Comparison of ENCODE assay signal across 20 mouse cellular contexts in the genomic region with DNA sequence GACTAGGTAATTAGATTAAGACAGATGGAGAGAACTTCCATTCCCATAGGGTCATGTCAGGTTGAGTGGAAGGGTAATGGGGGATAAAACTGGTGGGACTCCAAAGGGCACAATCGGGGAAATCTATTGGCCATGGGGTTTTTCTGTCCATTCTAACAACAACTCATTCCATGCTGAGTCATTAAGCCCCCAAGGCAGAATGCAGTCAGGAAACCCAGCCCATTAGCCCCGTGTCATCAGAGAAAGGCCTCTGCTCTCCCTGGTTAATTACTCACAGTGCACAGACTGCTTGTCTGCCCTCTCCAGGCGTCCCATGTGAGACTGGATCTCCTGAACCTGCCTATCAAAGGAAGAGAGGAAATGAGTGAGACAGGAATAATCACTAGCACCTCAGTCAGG. TPM values are rescaled to one million over a fixed set of nuclear protein-coding genes. Genes with fewer than 3 reads are reported as not detected.
DNase-seq lines count a peak whose midpoint lies in the region; ATAC-seq and TF ChIP-seq lines count a peak whose summit lies in the region.
"Had no signal": no experiment of that assay in that cellular context is flagged by ENCODE, and none has a peak within 500 bp of the region (broad histone marks: within the 10 kb centered on the region; RNA-seq: fewer than 3 reads in every experiment).

No protein-coding gene starts in this region.

- H3K4me3 ChIP-seq in heart, embryonic 11.5 days (ENCODE audit: low read depth, low read length) = no peak overlapping the region
- H3K4me3 ChIP-seq in kidney, embryonic 16.5 days (ENCODE audit: low read length) = no peak overlapping the region
- no peak overlapping the region for H3K4me3 ChIP-seq in macrophage (ENCODE audit: inconsistent target)
- H3K4me3 ChIP-seq: embryonic facial prominence, embryonic 13.5 days; forebrain, embryonic 12.5 days; hindbrain, embryonic 10.5 days; stomach, embryonic 15.5 days had no signal

- H3K4me2 ChIP-seq in heart, embryonic 11.5 days = no peak overlapping the region
- H3K4me2 ChIP-seq in kidney, embryonic 16.5 days (replicated peaks; ENCODE audit: low read depth, low read length) = no peak overlapping the region
- H3K4me2 ChIP-seq: embryonic facial prominence, embryonic 13.5 days; forebrain, embryonic 12.5 days; stomach, embryonic 15.5 days had no signal

- no peak for DNase-seq in heart, adult 9 months (ENCODE audit: low spot score in 2 of 2)
- no peak for DNase-seq in kidney, adult 11 months
- peak; percentile 89 for DNase-seq in Patski (ENCODE audit: low read depth, low spot score)
- no peak for DNase-seq in left cerebral cortex, adult 8-10 months (ENCODE audit: low spot score in 2 of 2)
- no peak for DNase-seq in thymus, postnatal 36 days
- DNase-seq: cerebellum, adult 9-11 months; kidney, postnatal 14 days; liver, postnatal 0 days; lung, postnatal 4 days; right cerebral cortex, postnatal 25 days; thymus, postnatal 25 days had no signal

- H3K27ac ChIP-seq in heart, embryonic 11.5 days (ENCODE audit: low read depth, low read length) = peak overlapping the region; percentile 91
- peak overlapping the region; percentile 69 for H3K27ac ChIP-seq in kidney, embryonic 16.5 days (ENCODE audit: low read length)
- peak overlapping the region; percentile 44 for H3K27ac ChIP-seq in macrophage
- H3K27ac ChIP-seq: embryonic facial prominence, embryonic 13.5 days; forebrain, embryonic 12.5 days; hindbrain, embryonic 10.5 days; stomach, embryonic 15.5 days had no signal

- POLR2A ChIA-PET in Patski (lab: Charles Lee) = no interaction called here

- no peaks in the 10 kb centered on the region for H3K27me3 ChIP-seq in heart, embryonic 11.5 days (ENCODE audit: control insufficient read depth, insufficient read depth, low read length)
- no peaks in the 10 kb centered on the region for H3K27me3 ChIP-seq in kidney, embryonic 16.5 days (ENCODE audit: insufficient read depth, low read length)
- H3K27me3 ChIP-seq in Patski = no peaks in the 10 kb centered on the region
- H3K27me3 ChIP-seq: embryonic facial prominence, embryonic 13.5 days; forebrain, embryonic 12.5 days; stomach, embryonic 15.5 days had no signal

- no peak for ATAC-seq in heart, embryonic 11.5 days (replicated peaks; ENCODE audit: insufficient number of reproducible peaks, low FRiP score, low TSS enrichment)
- no peak for ATAC-seq in kidney, embryonic 16.5 days (ENCODE audit: low FRiP score, low TSS enrichment)
- peak; percentile 75 for ATAC-seq in Patski
- ATAC-seq: liver, postnatal 0 days had no signal

- in situ Hi-C loops in Patski (cut with MboI; ENCODE audit: low pct_unique_long_range_greater_than_20kb) = loop anchor here (10.0 kb wide), 1 partner anchor 334 kb away; no protein-coding TSS in a partner anchor

- H3K9me3 ChIP-seq in heart, embryonic 11.5 days (replicated peaks; ENCODE audit: control insufficient read depth, low read length) = no peaks in the 10 kb centered on the region
- H3K9me3 ChIP-seq in kidney, embryonic 16.5 days (ENCODE audit: low read length) = no peaks in the 10 kb centered on the region
- H3K9me3 ChIP-seq: embryonic facial prominence, embryonic 13.5 days; forebrain, embryonic 12.5 days; hindbrain, embryonic 10.5 days; stomach, embryonic 15.5 days had no signal

- CTCF ChIA-PET in Patski (lab: Charles Lee) = interaction anchor here (1.0 to 1.3 kb wide), 2 partner anchors 11 to 12 kb away, joined by 3 to 5 read pairs; no protein-coding TSS in a partner anchor

- peaks cover 75% of the 10 kb centered on the region for H3K79me2 ChIP-seq in macrophage (ENCODE audit: inconsistent target)

- WGBS in heart, embryonic 11.5 days (ENCODE audit: insufficient replicate concordance) = 28% methylated on average over 3 of the region's 3 CpGs
- 34% methylated on average over 3 of the region's 3 CpGs for WGBS in kidney, embryonic 16.5 days
- 17% methylated on average over 3 of the region's 3 CpGs for WGBS in macrophage (ENCODE audit: missing documents)

- peaks cover 12% of the 10 kb centered on the region for H3K36me3 ChIP-seq in heart, embryonic 11.5 days (ENCODE audit: control insufficient read depth, insufficient read depth, low read length)
- peaks cover 23% of the 10 kb centered on the region for H3K36me3 ChIP-seq in kidney, embryonic 16.5 days (ENCODE audit: insufficient read depth, low read length)
- peaks cover 17% of the 10 kb centered on the region for H3K36me3 ChIP-seq in macrophage (ENCODE audit: inconsistent target)

- peaks cover 51% of the 10 kb centered on the region for H3K4me1 ChIP-seq in heart, embryonic 11.5 days (ENCODE audit: control insufficient read depth, insufficient read depth, low read length)
- peaks cover 12% of the 10 kb centered on the region; the same call in 1 of the 2 replicates for H3K4me1 ChIP-seq in kidney, embryonic 16.5 days (ENCODE audit: insufficient read depth, low read length)
- H3K4me1 ChIP-seq: stomach, embryonic 15.5 days had no signal

- no peak for TF ChIP-seq CTCF in Patski (IDR thresholded peaks at IDR 0.05)

- no peak overlapping the region for H3K9ac ChIP-seq in heart, embryonic 11.5 days (ENCODE audit: low read depth, low read length)
- no peak overlapping the region for H3K9ac ChIP-seq in kidney, embryonic 16.5 days (replicated peaks; ENCODE audit: low read length)
- H3K9ac ChIP-seq: embryonic facial prominence, embryonic 13.5 days; forebrain, embryonic 12.5 days; liver, postnatal 0 days; stomach, embryonic 15.5 days had no signal

RNA-seq across cellular contexts. Expression of a gene that starts 8.7 kb away (rescaled TPM):
- polyA plus RNA-seq in heart, embryonic 11.5 days (2014; fragmentation: Nextera tagmentation; extraction: Ambion mirVana) = 61.6 and 79.2 TPM in 2 replicates
- 91.1 and 92.2 TPM in 2 replicates for polyA plus RNA-seq in kidney, embryonic 16.5 days (2015; fragmentation: Nextera tagmentation; extraction: Ambion mirVana)
- 82.3 TPM for polyA plus RNA-seq in Patski (2021)
- 100 to 1,000 TPM in 1 of 26 experiments, 10 to 100 TPM in 25; 22.9 to 118 (median 31.8) TPM for total RNA-seq in macrophage (2018; cell fraction: chromatin; rRNA removed)
- 100 to 1,000 TPM in 3 of 26 experiments, 10 to 100 TPM in 23; 76.2 to 133 (median 83.1) TPM for total RNA-seq in macrophage (2018; cell fraction: cytosol; rRNA removed)
- total RNA-seq in macrophage (2018; cell fraction: nucleus; rRNA removed) = 10 to 100 TPM; 36.6 to 91.3 (median 50.0) TPM
- polyA plus RNA-seq in macrophage (2018) = 56.1 to 79.8 TPM (median 73.7 TPM) in 3 replicates
- 10 to 100 TPM; 65.0 to 72.7 (median 68.9) TPM for total RNA-seq in left cerebral cortex, adult 8-10 months (2022)

RNA-seq across cellular contexts. Expression of a gene that starts 39.6 kb away (rescaled TPM):
- polyA plus RNA-seq in heart, embryonic 11.5 days (2014; fragmentation: Nextera tagmentation; extraction: Ambion mirVana) = 0.16 and 0.23 TPM in 2 replicates
- not detected in 2 replicates for polyA plus RNA-seq in kidney, embryonic 16.5 days (2015; fragmentation: Nextera tagmentation; extraction: Ambion mirVana)
- polyA plus RNA-seq in Patski (2021) (not detected), macrophage (2018) (not detected in 3 replicates)
- not detected for total RNA-seq in macrophage (2018; cell fraction: chromatin; rRNA removed)
- total RNA-seq in macrophage (2018; cell fraction: cytosol; rRNA removed) = under 1 TPM in 1 of 26 experiments, not detected in 25; 0.24 TPM
- total RNA-seq in macrophage (2018; cell fraction: nucleus; rRNA removed) = not detected
- total RNA-seq in left cerebral cortex, adult 8-10 months (2022) = 10 to 100 TPM; 61.0 to 79.5 (median 69.2) TPM
- polyA plus RNA-seq: forebrain, embryonic 12.5 days; hindbrain, embryonic 10.5 days; limb, embryonic 11.5 days; liver, postnatal 0 days; stomach, embryonic 15.5 days had no signal

RNA-seq across cellular contexts. Expression of a gene that starts 50.3 kb away (rescaled TPM):
- not detected in 2 replicates for polyA plus RNA-seq in heart, embryonic 11.5 days (2014; fragmentation: Nextera tagmentation; extraction: Ambion mirVana)
- not detected in 2 replicates for polyA plus RNA-seq in kidney, embryonic 16.5 days (2015; fragmentation: Nextera tagmentation; extraction: Ambion mirVana)
- not detected for polyA plus RNA-seq in Patski (2021)
- not detected for total RNA-seq in macrophage (2018; cell fraction: chromatin; rRNA removed)
- not detected for total RNA-seq in macrophage (2018; cell fraction: cytosol; rRNA removed)
- total RNA-seq in macrophage (2018; cell fraction: nucleus; rRNA removed) = not detected
- not detected in 3 replicates for polyA plus RNA-seq in macrophage (2018)
- under 1 TPM in 1 of 4 experiments, not detected in 3; 0.51 TPM for total RNA-seq in left cerebral cortex, adult 8-10 months (2022)
- total RNA-seq: layer of hippocampus, postnatal 14 days had no signal
- polyA plus RNA-seq: embryonic facial prominence, embryonic 13.5 days; forebrain, embryonic 12.5 days; hindbrain, embryonic 10.5 days; limb, embryonic 11.5 days; liver, postnatal 0 days; stomach, embryonic 15.5 days had no signal
